Mouse (Mus musculus) stomach, embryonic 14.5 days (tissue): ENCODE data around the gene Kdsr. TPM values are rescaled to one million over a fixed set of nuclear protein-coding genes. Genes with fewer than 3 reads are reported as not detected.

ENCODE experiments used
- ATAC-seq: fragments of 200-750 bp; cut with Nextera tagmentation; 2 replicates; pipeline ENCODE4 v1.8.0; 2017; ENCODE audit warnings: low read depth, moderate TSS enrichment; ENCODE audit not compliant: insufficient number of reproducible peaks, insufficient read depth, low FRiP score
- H3K27ac ChIP-seq: fragments of 300-500 bp; sonication (generic); 2 replicates; pipeline ENCODE4 v1.5.1; 2014; ENCODE audit warnings: mild to moderate bottlenecking, low read length, moderate library complexity, mixed read lengths
- H3K27me3 ChIP-seq: fragments of 300-500 bp; sonication (generic); 2 replicates; pipeline ENCODE4 v1.6.1; 2014; ENCODE audit warnings: low read length, control low read depth, mixed read lengths; ENCODE audit not compliant: control insufficient read depth, insufficient read depth
- H3K36me3 ChIP-seq: fragments of 300-500 bp; sonication (generic); 2 replicates; pipeline ENCODE4 v1.6.1; 2014; ENCODE audit warnings: mild to moderate bottlenecking, control low read depth, low read length, moderate library complexity, mixed read lengths; ENCODE audit not compliant: control insufficient read depth, insufficient read depth
- H3K4me1 ChIP-seq: fragments of 300-500 bp; sonication (generic); 2 replicates; pipeline ENCODE4 v1.6.1; 2014; ENCODE audit warnings: low read length, control low read depth, mixed read lengths; ENCODE audit not compliant: control insufficient read depth, insufficient read depth
- H3K4me2 ChIP-seq: fragments of 300-500 bp; sonication (generic); replicated peaks from 2 replicates; pipeline ENCODE4 v1.6.1; 2014; ENCODE audit warnings: low read depth, low read length, control low read depth
- H3K4me3 ChIP-seq: fragments of 300-500 bp; sonication (generic); 2 replicates; pipeline ENCODE4 v1.5.1; 2014; ENCODE audit warnings: low read depth, low read length, control low read depth
- H3K9ac ChIP-seq: fragments of 300-500 bp; sonication (generic); replicated peaks from 2 replicates; pipeline ENCODE4 v1.6.1; 2014; ENCODE audit warnings: low read depth, mild to moderate bottlenecking, control low read depth, low read length, moderate library complexity, mixed read lengths
- H3K9me3 ChIP-seq: fragments of 300-500 bp; sonication (generic); 2 replicates; pipeline ENCODE4 v1.6.1; 2016; ENCODE audit warnings: low read depth, low read length, control low read depth; ENCODE audit not compliant: control insufficient read depth
- WGBS: fragments of 180-500 bp; shearing (Covaris S2); extraction: QIAGEN DNeasy Blood & Tissue Kit; methylation state at CpG from one replicate; pipeline ENCODE4 v1.1.7; 2014; 5-methylcytosine and 5-hydroxymethylcytosine counted together
- polyA plus RNA-seq: library from polyadenylated mRNA; unstranded; fragments of >200 nt; fragmentation: Nextera tagmentation; extraction: Ambion mirVana; gene quantifications from 2 replicates; pipeline ENCODE4 v1.2.1, GENCODE M21; 2014

Gene Kdsr
- polyA plus RNA-seq, 1 experiment from 2014 or later, result 18.4 TPM

GRCm38 (mm10) chr1:106694316-106694715 is 65.2 kb downstream of the Kdsr start:
- H3K27ac ChIP-seq, result no peak overlapping the region
- no peaks in the 10 kb centered on the region for H3K9me3 ChIP-seq
- no peak overlapping the region for H3K4me2 ChIP-seq
- no peaks in the 10 kb centered on the region for H3K27me3 ChIP-seq
- H3K4me3 ChIP-seq, result no peak overlapping the region
- no peaks in the 10 kb centered on the region for H3K4me1 ChIP-seq
- WGBS, result 69% methylated on average over 6 of the region's 6 CpGs
- no peak for ATAC-seq
- no peak overlapping the region for H3K9ac ChIP-seq
- H3K36me3 ChIP-seq, result no peaks in the 10 kb centered on the region

GRCm38 (mm10) chr1:106692599-106692998 is 66.9 kb downstream of the Kdsr start:
- Histone ChIP-seq H3K36me3 (no peaks in the 10 kb centered on the region), H3K27ac (no peak overlapping the region), H3K4me3 (no peak overlapping the region), H3K4me2 (no peak overlapping the region), H3K9me3 (no peaks in the 10 kb centered on the region), H3K27me3 (no peaks in the 10 kb centered on the region), H3K4me1 (no peaks in the 10 kb centered on the region), H3K9ac (no peak overlapping the region)
- ATAC-seq, result no peak

GRCm38 (mm10) chr1:106690887-106691286 is 68.6 kb downstream of the Kdsr start:
- Histone ChIP-seq H3K9ac (no peak overlapping the region), H3K4me3 (no peak overlapping the region), H3K36me3 (no peaks in the 10 kb centered on the region), H3K27ac (no peak overlapping the region), H3K27me3 (no peaks in the 10 kb centered on the region), H3K4me2 (no peak overlapping the region), H3K9me3 (no peaks in the 10 kb centered on the region), H3K4me1 (no peaks in the 10 kb centered on the region)
- 71% methylated on average over 6 of the region's 6 CpGs for WGBS
- ATAC-seq, result no peak

GRCm38 (mm10) chr1:106688161-106688516 is 71.4 kb downstream of the Kdsr start:
- WGBS, result 76% methylated on average over 5 of the region's 5 CpGs
- Histone ChIP-seq H3K4me2 (no peak overlapping the region), H3K9me3 (no peaks in the 10 kb centered on the region), H3K4me3 (no peak overlapping the region), H3K27ac (no peak overlapping the region), H3K27me3 (no peaks in the 10 kb centered on the region), H3K9ac (no peak overlapping the region), H3K36me3 (no peaks in the 10 kb centered on the region), H3K4me1 (no peaks in the 10 kb centered on the region)
- no peak for ATAC-seq

- no peak overlapping the region for H3K4me2 ChIP-seq
- H3K9me3 ChIP-seq, result no peaks in the 10 kb centered on the region
- no peaks in the 10 kb centered on the region for H3K4me1 ChIP-seq
- WGBS, result 88% methylated on average over 18 of the region's 18 CpGs
- no peaks in the 10 kb centered on the region for H3K36me3 ChIP-seq
- no peaks in the 10 kb centered on the region for H3K27me3 ChIP-seq
- no peak overlapping the region for H3K4me3 ChIP-seq
- ATAC-seq, result no peak
- no peak overlapping the region for H3K9ac ChIP-seq
- no peak overlapping the region for H3K27ac ChIP-seq
Observed at GRCm38 (mm10) chr1:106687435-106688160, 71.9 kb downstream of the Kdsr start.

- H3K36me3 ChIP-seq, result no peaks in the 10 kb centered on the region
- H3K4me2 ChIP-seq, result no peak overlapping the region
- no peak overlapping the region for H3K27ac ChIP-seq
- WGBS, result 76% methylated on average over 2 of the region's 2 CpGs
- no peaks in the 10 kb centered on the region for H3K4me1 ChIP-seq
- H3K9me3 ChIP-seq, result no peaks in the 10 kb centered on the region
- no peak overlapping the region for H3K9ac ChIP-seq
- ATAC-seq, result no peak
- no peaks in the 10 kb centered on the region for H3K27me3 ChIP-seq
- no peak overlapping the region for H3K4me3 ChIP-seq
Observed at GRCm38 (mm10) chr1:106685702-106686101, 73.8 kb downstream of the Kdsr start.

- no peak overlapping the region for H3K4me3 ChIP-seq
- no peak overlapping the region for H3K27ac ChIP-seq
- H3K9me3 ChIP-seq, result no peaks in the 10 kb centered on the region
- H3K9ac ChIP-seq, result no peak overlapping the region
- no peaks in the 10 kb centered on the region for H3K36me3 ChIP-seq
- ATAC-seq, result no peak
- H3K27me3 ChIP-seq, result no peaks in the 10 kb centered on the region
- 73% methylated on average over 3 of the region's 3 CpGs for WGBS
- H3K4me2 ChIP-seq, result no peak overlapping the region
- H3K4me1 ChIP-seq, result no peaks in the 10 kb centered on the region
Observed at GRCm38 (mm10) chr1:106684546-106684945, 75.0 kb downstream of the Kdsr start.

- no peaks in the 10 kb centered on the region for H3K9me3 ChIP-seq
- 92% methylated on average over 3 of the region's 3 CpGs for WGBS
- H3K4me3 ChIP-seq, result no peak overlapping the region
- H3K36me3 ChIP-seq, result no peaks in the 10 kb centered on the region
- H3K27me3 ChIP-seq, result no peaks in the 10 kb centered on the region
- no peak overlapping the region for H3K9ac ChIP-seq
- H3K27ac ChIP-seq, result no peak overlapping the region
- ATAC-seq, result no peak
- no peak overlapping the region for H3K4me2 ChIP-seq
- no peaks in the 10 kb centered on the region for H3K4me1 ChIP-seq
Observed at GRCm38 (mm10) chr1:106682829-106683228, 76.7 kb downstream of the Kdsr start.
